Mouse (Mus musculus): ENCODE results near the gene Gng5. TPM values are rescaled to one million over a fixed set of nuclear protein-coding genes. Genes with fewer than 3 reads are reported as not detected.

Gene Gng5
- polyA plus RNA-seq, 1 experiment from 2014 or later: 914 TPM

GRCm38 (mm10) chr3:146554816-146555215, 55.2 kb downstream of the Gng5 start:
- H3K36me3 ChIP-seq: no peaks in the 10 kb centered on the region
- no peak overlapping the region for H3K4me2 ChIP-seq (replicated peaks)
- H3K4me3 ChIP-seq: no peak overlapping the region
- H3K9me3 ChIP-seq: no peaks in the 10 kb centered on the region
- H3K27ac ChIP-seq (replicated peaks): no peak overlapping the region
- 85% methylated on average over 7 of the region's 7 CpGs for WGBS
- no peaks in the 10 kb centered on the region for H3K4me1 ChIP-seq
- ATAC-seq (ENCODE audit: low FRiP score, low read depth): no peak
- no peak overlapping the region for H3K9ac ChIP-seq (replicated peaks)
- no peaks in the 10 kb centered on the region for H3K27me3 ChIP-seq

Other genes starting within 250 kb of the Gng5 start
- 23.2 and 30.0 TPM in 2 replicates for gene Ssx2ip, start 95.2 kb upstream of the Gng5 start, polyA plus RNA-seq (2016; fragmentation: Nextera tagmentation; extraction: Ambion mirVana)
- gene Ctbs, start 50.0 kb upstream of the Gng5 start, polyA plus RNA-seq (2016; fragmentation: Nextera tagmentation; extraction: Ambion mirVana): 5.6 and 5.7 TPM in 2 replicates
- 8.0 and 8.2 TPM in 2 replicates for gene Spata1, start 54 bp upstream of the Gng5 start, polyA plus RNA-seq (2016; fragmentation: Nextera tagmentation; extraction: Ambion mirVana)
- gene Rpf1, start 21.6 kb downstream of the Gng5 start, polyA plus RNA-seq (2016; fragmentation: Nextera tagmentation; extraction: Ambion mirVana): 69.6 and 71.6 TPM in 2 replicates
- not detected in 2 replicates for gene Uox, start 70.6 kb downstream of the Gng5 start, polyA plus RNA-seq (2016; fragmentation: Nextera tagmentation; extraction: Ambion mirVana)
- gene Dnase2b, start 115.8 kb downstream of the Gng5 start, polyA plus RNA-seq (2016; fragmentation: Nextera tagmentation; extraction: Ambion mirVana): not detected in 2 replicates
- not detected in 2 replicates for gene 4930503B20Rik, start 151.5 kb downstream of the Gng5 start, polyA plus RNA-seq (2016; fragmentation: Nextera tagmentation; extraction: Ambion mirVana)
- gene Samd13, start 185.8 kb downstream of the Gng5 start, polyA plus RNA-seq (2016; fragmentation: Nextera tagmentation; extraction: Ambion mirVana): 0.97 and 1.0 TPM in 2 replicates

Measured in midbrain, embryonic 12.5 days (tissue).